Mouse (Mus musculus) megakaryocyte-erythroid progenitor cell, adult 5 weeks (primary cell): ENCODE results near the gene Pilrb1. TPM values are rescaled to one million over a fixed set of nuclear protein-coding genes. Genes with fewer than 3 reads are reported as not detected.

ENCODE experiments used
- polyA plus RNA-seq: library from polyadenylated mRNA; stranded (reverse); fragments of >175 nt; gene quantifications from 2 replicates; pipeline ENCODE4 v1.2.3, GENCODE M21; 2012

Gene Pilrb1
- polyA plus RNA-seq: 0.87 and 0.90 TPM in 2 replicates

DNA sequence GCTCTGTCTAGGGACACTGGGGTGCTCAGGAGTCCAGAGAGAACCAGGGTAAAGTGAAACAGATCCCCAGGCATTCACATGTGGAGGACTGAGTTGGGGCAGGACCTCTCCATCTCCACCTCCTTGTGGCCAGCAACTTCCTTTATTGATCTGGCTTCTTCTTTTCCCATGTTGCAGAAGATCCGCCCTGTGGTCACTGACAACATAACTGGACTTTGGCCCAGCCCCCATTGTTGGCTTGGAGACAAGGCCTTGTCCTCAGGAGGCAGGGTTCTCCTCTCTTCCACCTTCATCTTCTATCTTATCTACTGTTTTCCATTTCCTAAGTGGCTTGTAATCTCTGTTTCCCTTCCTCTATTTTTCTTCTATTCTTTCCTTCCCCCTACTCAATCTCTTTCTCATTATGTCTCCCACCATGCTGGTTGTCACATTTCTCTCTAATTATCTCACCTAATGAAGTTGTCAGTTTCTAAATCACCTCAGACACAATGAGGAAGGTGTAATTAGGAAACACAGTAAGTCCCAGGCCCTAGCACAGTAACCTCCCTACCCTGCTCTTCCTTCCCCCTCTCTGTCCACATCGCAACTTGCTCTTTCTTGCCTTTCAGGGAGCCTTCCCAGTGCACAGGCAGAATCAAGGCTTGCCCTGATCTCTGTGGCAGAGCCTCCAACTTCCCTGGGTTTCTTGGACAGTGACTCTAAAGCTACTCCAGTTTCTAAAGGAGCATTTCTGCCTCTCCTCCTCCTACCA lies at the start of gene Pilrb1:
Gene Pilrb1 (minus strand): TSS at position 147 of the 751 bp plus-strand sequence.

DNA sequence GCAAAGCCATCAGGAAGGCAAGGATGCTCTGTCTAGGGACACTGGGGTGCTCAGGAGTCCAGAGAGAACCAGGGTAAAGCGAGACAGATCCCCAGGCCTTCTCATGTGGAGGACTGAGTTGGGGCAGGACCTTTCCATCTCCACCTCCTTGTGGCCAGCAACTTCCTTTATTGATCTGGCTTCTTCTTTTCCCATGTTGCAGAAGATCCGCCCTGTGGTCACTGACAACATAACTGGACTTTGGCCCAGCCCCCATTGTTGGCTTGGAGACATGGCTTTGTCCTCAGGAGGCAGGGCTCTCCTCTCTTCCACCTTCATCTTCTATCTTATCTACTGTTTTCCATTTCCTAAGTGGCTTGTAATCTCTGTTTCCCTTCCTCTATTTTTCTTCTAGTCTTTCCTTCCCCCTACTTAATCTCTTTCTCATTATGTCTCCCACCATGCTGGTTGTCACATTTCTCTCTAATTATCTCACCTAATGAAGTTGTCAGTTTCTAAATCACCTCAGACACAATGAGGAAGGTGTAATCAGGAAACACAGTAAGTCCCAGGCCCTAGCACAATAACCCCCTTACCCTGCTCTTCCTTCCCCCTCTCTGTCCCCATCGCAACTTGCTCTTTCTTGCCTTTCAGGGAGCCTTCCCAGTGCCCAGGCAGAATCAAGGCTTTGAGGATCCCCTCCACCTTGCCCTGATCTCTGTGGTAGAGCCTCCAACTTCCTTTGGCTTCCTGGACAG lies 13.9 kb upstream of the Pilrb1 start, which contains the start of gene Pilrb2:
Gene Pilrb2 (minus strand): TSS at position 172 of the 737 bp plus-strand sequence.

DNA sequence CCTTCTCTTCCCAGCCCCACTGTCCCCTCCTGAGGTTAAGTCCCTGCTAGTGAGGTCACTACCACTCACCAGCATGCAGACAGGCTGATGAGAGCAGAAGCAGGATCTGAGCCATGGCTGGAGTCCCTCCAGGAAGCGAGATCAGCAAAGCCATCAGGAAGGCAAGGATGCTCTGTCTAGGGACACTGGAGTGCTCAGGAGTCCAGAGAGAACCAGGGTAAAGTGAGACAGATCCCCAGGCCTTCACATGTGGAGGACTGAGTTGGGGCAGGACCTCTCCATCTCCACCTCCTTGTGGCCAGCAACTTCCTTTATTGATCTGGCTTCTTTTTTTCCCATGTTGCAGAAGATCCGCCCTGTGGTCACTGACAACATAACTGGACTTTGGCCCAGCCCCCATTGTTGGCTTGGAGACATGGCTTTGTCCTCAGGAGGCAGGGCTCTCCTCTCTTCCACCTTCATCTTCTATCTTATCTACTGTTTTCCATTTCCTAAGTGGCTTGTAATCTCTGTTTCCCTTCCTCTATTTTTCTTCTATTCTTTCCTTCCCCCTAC lies 21.9 kb downstream of the Pilrb1 start, which contains the start of gene Pilra:
Gene Pilra (minus strand): TSS at position 316 of the 555 bp plus-strand sequence.

Other genes with a start within 250 kb of the Pilrb1 start
- 0.17 and 0.50 TPM in 2 replicates for gene Pcolce, start 244.3 kb downstream of the Pilrb1 start, polyA plus RNA-seq
- gene Fbxo24, start 229.1 kb downstream of the Pilrb1 start, polyA plus RNA-seq: 0.11 TPM in 1 of 2 replicates, not detected in the other
- 245 and 269 TPM in 2 replicates for gene Lrch4, start 229.0 kb downstream of the Pilrb1 start, polyA plus RNA-seq
- 18.6 and 26.8 TPM in 2 replicates for gene Gm20605, start 228.9 kb downstream of the Pilrb1 start, polyA plus RNA-seq
- gene Sap25, start 216.8 kb downstream of the Pilrb1 start, polyA plus RNA-seq: 86.6 and 124 TPM in 2 replicates
- 0.06 TPM in 1 of 2 replicates, not detected in the other for gene Irs3, start 212.4 kb downstream of the Pilrb1 start, polyA plus RNA-seq
- gene Agfg2, start 173.4 kb downstream of the Pilrb1 start, polyA plus RNA-seq: 37.4 and 40.4 TPM in 2 replicates
- gene Nyap1, start 116.5 kb downstream of the Pilrb1 start, polyA plus RNA-seq: 1.3 and 1.8 TPM in 2 replicates
- 412 and 464 TPM in 2 replicates for gene Tsc22d4, start 112.4 kb downstream of the Pilrb1 start, polyA plus RNA-seq
- 120 and 122 TPM in 2 replicates for gene Ppp1r35, start 79.3 kb downstream of the Pilrb1 start, polyA plus RNA-seq
- 186 TPM in 2 replicates for gene Mepce, start 70.5 kb downstream of the Pilrb1 start, polyA plus RNA-seq
- 1.2 and 2.1 TPM in 2 replicates for gene Zcwpw1, start 70.3 kb downstream of the Pilrb1 start, polyA plus RNA-seq
- 1.6 and 2.4 TPM in 2 replicates for gene Pilra, start 21.8 kb downstream of the Pilrb1 start, polyA plus RNA-seq
- 1.6 and 1.9 TPM in 2 replicates for gene Pilrb2, start 13.7 kb upstream of the Pilrb1 start, polyA plus RNA-seq
- not detected in 2 replicates for gene Cyp3a13, start 63.5 kb upstream of the Pilrb1 start, polyA plus RNA-seq
- not detected in 2 replicates for gene Gjc3, start 105.0 kb upstream of the Pilrb1 start, polyA plus RNA-seq
- not detected in 2 replicates for gene Azgp1, start 123.4 kb upstream of the Pilrb1 start, polyA plus RNA-seq
- 0.03 and 0.05 TPM in 2 replicates for gene Smok3a, start 163.2 kb upstream of the Pilrb1 start, polyA plus RNA-seq
- not detected in 2 replicates for gene Smok3b, start 163.3 kb upstream of the Pilrb1 start, polyA plus RNA-seq
- gene Smok3c, start 195.1 kb upstream of the Pilrb1 start, polyA plus RNA-seq: 0.13 TPM in 1 of 2 replicates, not detected in the other
- gene Zkscan1, start 227.0 kb upstream of the Pilrb1 start, polyA plus RNA-seq: 1.0 and 1.1 TPM in 2 replicates